In the genomic region with DNA sequence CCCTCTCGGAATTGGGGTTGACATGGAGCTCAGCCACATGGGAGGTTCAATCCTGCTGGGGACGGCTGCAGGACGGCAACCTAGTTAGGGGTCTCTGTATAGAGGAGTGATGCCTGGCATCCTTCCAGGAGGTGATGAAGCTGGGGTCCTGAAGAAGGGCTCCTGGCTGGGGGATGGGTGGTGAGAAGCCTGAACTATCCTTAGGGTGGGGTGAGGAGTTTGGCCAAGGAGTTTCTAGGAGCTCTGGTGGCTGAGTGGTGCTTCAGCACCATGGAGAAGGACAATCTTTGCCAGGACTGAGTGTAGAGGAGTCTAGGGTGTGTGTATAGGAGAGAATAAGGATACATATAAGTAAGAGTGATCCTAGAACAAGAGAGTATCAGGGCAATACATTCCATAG, we compare ENCODE assay signal across 9 mouse cellular contexts. TPM values are rescaled to one million over a fixed set of nuclear protein-coding genes. Genes with fewer than 3 reads are reported as not detected.
DNase-seq lines count a peak whose midpoint lies in the region; ATAC-seq and TF ChIP-seq lines count a peak whose summit lies in the region.
"Had no signal": no experiment of that assay in that cellular context is flagged by ENCODE, and none has a peak within 500 bp of the region (broad histone marks: within the 10 kb centered on the region; RNA-seq: fewer than 3 reads in every experiment).

No protein-coding gene starts in this region.

- no peak overlapping the region for H3K4me2 ChIP-seq in kidney, embryonic 14.5 days (replicated peaks; ENCODE audit: low read depth, low read length)
- H3K4me2 ChIP-seq: lung, embryonic 15.5 days had no signal

- intact Hi-C loops in left cerebral cortex, postnatal 10 days (cut with DNase I), result no loop called here

- WGBS in kidney, embryonic 14.5 days, result 29% methylated on average over 3 of the region's 3 CpGs
- whole genome bisulfite sequencing in kidney, adult 2 months, result 36% methylated on average over 3 of the region's 3 CpGs
- WGBS in forebrain, embryonic 10.5 days, result 27% methylated on average over 3 of the region's 3 CpGs

- DNase-seq in kidney, adult 2 months, result no peak
- peak; percentile 34 for DNase-seq in G1E (ENCODE audit: low spot score)
- DNase-seq in forebrain, embryonic 10.5 days (ENCODE audit: extremely low spot score, low spot score), result no peak
- no peak for DNase-seq in spleen, postnatal 14 days (ENCODE audit: low spot score in 2 of 2)
- DNase-seq in left cerebral cortex, postnatal 10 days (ENCODE audit: extremely low spot score in 1 of 2, low spot score in 2 of 2), result no peak
- no peak for DNase-seq in ovary, postnatal 10 days (ENCODE audit: low spot score)

- no peaks in the 10 kb centered on the region for H3K36me3 ChIP-seq in kidney, embryonic 14.5 days (ENCODE audit: control insufficient read depth, insufficient read depth, low read length)
- H3K36me3 ChIP-seq in kidney, adult 2 months (ENCODE audit: control insufficient read depth, insufficient read depth, low read length), result no peaks in the 10 kb centered on the region
- H3K36me3 ChIP-seq in G1E (replicated peaks), result no peaks in the 10 kb centered on the region
- H3K36me3 ChIP-seq in forebrain, embryonic 10.5 days (replicated peaks), result no peaks in the 10 kb centered on the region
- H3K36me3 ChIP-seq: lung, embryonic 15.5 days had no signal

- TF ChIP-seq POLR2A in kidney, adult 2 months (IDR thresholded peaks at IDR 0.05; ENCODE audit: low read depth, low read length), result no peak

- no peaks in the 10 kb centered on the region for H3K4me1 ChIP-seq in kidney, embryonic 14.5 days (ENCODE audit: control insufficient read depth, insufficient read depth, low read length)
- no peaks in the 10 kb centered on the region for H3K4me1 ChIP-seq in kidney, adult 2 months (ENCODE audit: control insufficient read depth, insufficient read depth, low read length)
- peaks cover 10% of the 10 kb centered on the region; the same call in 1 of the 2 replicates for H3K4me1 ChIP-seq in G1E (ENCODE audit: insufficient read depth, low read depth, low read length)
- peaks cover 39% of the 10 kb centered on the region for H3K4me1 ChIP-seq in forebrain, embryonic 10.5 days
- H3K4me1 ChIP-seq: lung, embryonic 15.5 days had no signal

- no peak for TF ChIP-seq CTCF in kidney, adult 2 months (conservative IDR thresholded peaks at IDR 0.05; ENCODE audit: insufficient read depth, insufficient read length, low read depth, low read length)
- no peak for TF ChIP-seq CTCF in G1E (IDR thresholded peaks at IDR 0.05; ENCODE audit: low read depth, low read length)

- H3K9ac ChIP-seq in kidney, embryonic 14.5 days (ENCODE audit: low read depth, low read length), result no peak overlapping the region
- H3K9ac ChIP-seq: lung, embryonic 15.5 days had no signal

- ATAC-seq in kidney, embryonic 14.5 days (ENCODE audit: low FRiP score, low TSS enrichment), result peak; percentile 38; the same call in 1 of the 2 replicates
- no peak for ATAC-seq in G1E (ENCODE audit: extremely low read depth, insufficient number of reproducible peaks, low FRiP score, poor library complexity, severe bottlenecking)
- peak; percentile 33; the same call in 1 of the 2 replicates for ATAC-seq in megakaryocyte-erythroid progenitor cell, adult 5-6 weeks (replicated peaks; ENCODE audit: low FRiP score, low TSS enrichment, poor library complexity, severe bottlenecking)

- no peaks in the 10 kb centered on the region for H3K27me3 ChIP-seq in kidney, embryonic 14.5 days (ENCODE audit: control insufficient read depth, insufficient read depth, low read length)
- no peaks in the 10 kb centered on the region for H3K27me3 ChIP-seq in kidney, adult 2 months (replicated peaks; ENCODE audit: control insufficient read depth, insufficient read depth, low read length)
- H3K27me3 ChIP-seq in G1E (ENCODE audit: insufficient read depth, low read length), result peaks cover 34% of the 10 kb centered on the region
- peaks cover 52% of the 10 kb centered on the region for H3K27me3 ChIP-seq in forebrain, embryonic 10.5 days (ENCODE audit: poor library complexity, severe bottlenecking)
- H3K27me3 ChIP-seq: lung, embryonic 15.5 days had no signal

- no peak overlapping the region for H3K27ac ChIP-seq in kidney, embryonic 14.5 days (ENCODE audit: low read depth, low read length)
- no peak overlapping the region for H3K27ac ChIP-seq in kidney, adult 2 months (ENCODE audit: insufficient read depth, low read depth, low read length)
- no peak overlapping the region for H3K27ac ChIP-seq in forebrain, embryonic 10.5 days
- H3K27ac ChIP-seq: lung, embryonic 15.5 days had no signal

- H3K9me3 ChIP-seq in kidney, embryonic 14.5 days (ENCODE audit: control insufficient read depth, low read length), result no peaks in the 10 kb centered on the region
- no peaks in the 10 kb centered on the region for H3K9me3 ChIP-seq in G1E (replicated peaks)
- no peaks in the 10 kb centered on the region for H3K9me3 ChIP-seq in forebrain, embryonic 10.5 days
- H3K9me3 ChIP-seq: lung, embryonic 15.5 days had no signal

- no peak overlapping the region for H3K4me3 ChIP-seq in kidney, embryonic 14.5 days (ENCODE audit: low read length)
- no peak overlapping the region for H3K4me3 ChIP-seq in kidney, adult 2 months (ENCODE audit: insufficient read depth, low read depth, low read length)
- no peak overlapping the region for H3K4me3 ChIP-seq in G1E (ENCODE audit: low read depth, low read length)
- H3K4me3 ChIP-seq in forebrain, embryonic 10.5 days, result peak overlapping the region; percentile 21; the same call in 1 of the 2 replicates
- H3K4me3 ChIP-seq: lung, embryonic 15.5 days had no signal

RNA-seq across cellular contexts. Expression of gene Pde2a, which starts 0.6 kb away (rescaled TPM):
- polyA plus RNA-seq in kidney, embryonic 14.5 days (2014; fragmentation: Nextera tagmentation; extraction: Ambion mirVana), result 11.0 and 16.4 TPM in 2 replicates
- polyA plus RNA-seq in kidney, adult 2 months (2012; rRNA removed), result 26.9 and 28.6 TPM in 2 replicates
- total RNA-seq in G1E (2014; fragmentation: Nextera tagmentation), result not detected in 2 replicates
- 0.12 and 0.55 TPM in 2 replicates for total RNA-seq in G1E (2017)
- not detected in 2 replicates for polyA plus RNA-seq in G1E (2012)
- 16.2 and 16.3 TPM in 2 replicates for polyA plus RNA-seq in forebrain, embryonic 10.5 days (2016; fragmentation: Nextera tagmentation; extraction: Ambion mirVana)
- 4.7 and 19.4 TPM in 2 replicates for total RNA-seq in megakaryocyte-erythroid progenitor cell, adult 5-6 weeks (2014; fragmentation: Nextera tagmentation)
- total RNA-seq in megakaryocyte-erythroid progenitor cell, adult 5-6 weeks (2017), result 4.5 and 6.0 TPM in 2 replicates
- total RNA-seq in left cerebral cortex, postnatal 10 days (2021), result 100 to 1,000 TPM; 294 to 295 TPM

RNA-seq across cellular contexts. Expression of gene Gm45837, which starts 11.4 kb away (rescaled TPM):
- polyA plus RNA-seq in kidney, embryonic 14.5 days (2014; fragmentation: Nextera tagmentation; extraction: Ambion mirVana), result 10.2 and 13.2 TPM in 2 replicates
- polyA plus RNA-seq in kidney, adult 2 months (2012; rRNA removed), result not detected in 2 replicates
- total RNA-seq in G1E (2014; fragmentation: Nextera tagmentation) (not detected in 2 replicates), G1E (2017) (not detected in 2 replicates)
- 0.02 and 0.03 TPM in 2 replicates for polyA plus RNA-seq in G1E (2012)
- polyA plus RNA-seq in forebrain, embryonic 10.5 days (2016; fragmentation: Nextera tagmentation; extraction: Ambion mirVana), result not detected in 2 replicates
- not detected in 2 replicates for total RNA-seq in megakaryocyte-erythroid progenitor cell, adult 5-6 weeks (2014; fragmentation: Nextera tagmentation)
- total RNA-seq in megakaryocyte-erythroid progenitor cell, adult 5-6 weeks (2017), result not detected in 2 replicates
- total RNA-seq in left cerebral cortex, postnatal 10 days (2021), result 1 to 10 TPM; 1.1 to 1.8 TPM

Comparison
In these comparisons a context has a peak if more than half of its experiments do, and no peak if none do; other contexts are left out.
1. RNA of gene Gm45837, which starts 11.4 kb away (polyA plus RNA-seq): 10.2 to 13.2 TPM in kidney, embryonic 14.5 days; 0.02 to 0.03 TPM in G1E, not detected in kidney, adult 2 months and not detected in forebrain, embryonic 10.5 days; every median in the first group is over 10 times any median in the second.
2. RNA of gene Pde2a, which starts 0.6 kb away (polyA plus RNA-seq): 26.9 to 28.6 TPM in kidney, adult 2 months, 11.0 to 16.4 TPM in kidney, embryonic 14.5 days and 16.2 to 16.3 TPM in forebrain, embryonic 10.5 days; not detected in G1E; every median in the first group is over 10 times any median in the second.